12 mouse cellular contexts compared by ENCODE assay signal in the genomic region with DNA sequence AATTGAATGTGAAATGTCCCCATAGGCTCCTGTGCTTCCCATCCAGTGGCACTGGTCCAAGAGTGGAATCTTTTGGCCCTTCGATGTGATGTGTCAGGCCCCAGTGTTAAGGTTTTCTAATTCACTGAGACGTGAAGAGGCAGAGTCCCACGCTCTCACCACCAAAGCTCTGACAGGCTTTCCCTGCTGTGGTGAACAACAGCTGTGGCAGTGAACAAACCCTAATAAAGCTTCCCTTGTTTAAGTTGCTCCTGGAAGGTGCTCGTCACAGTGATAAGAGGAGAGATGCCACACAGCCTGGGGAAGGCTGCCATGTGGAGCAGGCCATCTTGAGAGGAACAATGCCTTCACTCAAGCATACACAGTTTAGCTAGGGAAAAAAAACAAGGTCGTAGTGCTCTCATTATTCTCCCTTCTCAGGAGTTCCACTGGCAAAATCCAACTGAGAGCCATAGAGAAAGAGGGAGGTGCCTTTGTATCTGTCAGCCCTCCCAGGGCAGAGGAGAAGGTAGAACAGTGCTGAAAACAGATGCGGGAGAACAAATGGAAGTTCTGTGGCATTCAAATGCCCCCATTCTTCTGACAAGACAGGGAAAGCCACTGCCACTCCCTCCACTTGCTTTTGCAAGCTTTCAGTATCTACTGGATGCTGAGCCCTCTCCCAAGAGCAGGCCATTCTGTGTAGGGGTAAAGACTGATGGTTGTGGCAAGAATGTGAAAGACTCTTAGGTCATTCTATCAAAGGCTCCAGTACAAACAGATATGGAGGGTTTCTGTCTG.
A peak's percentile ranks its signal among the peaks of the same experiment; 100 is the strongest.
DNase-seq lines count a peak whose midpoint lies in the region; ATAC-seq and TF ChIP-seq lines count a peak whose summit lies in the region.
"Had no signal": no experiment of that assay in that cellular context is flagged by ENCODE, and none has a peak within 500 bp of the region (broad histone marks: within the 10 kb centered on the region; RNA-seq: fewer than 3 reads in every experiment).

No protein-coding gene starts in this region.

- H3K4me3 ChIP-seq in forebrain, embryonic 12.5 days (replicated peaks) = no peak overlapping the region
- no peak overlapping the region for H3K4me3 ChIP-seq in forebrain, embryonic 14.5 days (ENCODE audit: low read depth, low read length)
- no peak overlapping the region for H3K4me3 ChIP-seq in midbrain, embryonic 10.5 days
- H3K4me3 ChIP-seq in midbrain, embryonic 15.5 days = no peak overlapping the region
- no peak overlapping the region for H3K4me3 ChIP-seq in neural tube, embryonic 15.5 days (replicated peaks)

- 28% methylated on average over 6 of the region's 6 CpGs for WGBS in forebrain, embryonic 12.5 days
- WGBS in forebrain, embryonic 14.5 days = 15% methylated on average over 6 of the region's 6 CpGs
- 37% methylated on average over 6 of the region's 6 CpGs for WGBS in midbrain, embryonic 10.5 days
- WGBS in midbrain, embryonic 15.5 days = 27% methylated on average over 6 of the region's 6 CpGs
- WGBS in neural tube, embryonic 15.5 days = 43% methylated on average over 6 of the region's 6 CpGs

- peaks cover 11% of the 10 kb centered on the region for H3K4me1 ChIP-seq in forebrain, embryonic 12.5 days
- no peaks in the 10 kb centered on the region for H3K4me1 ChIP-seq in forebrain, embryonic 14.5 days (ENCODE audit: control insufficient read depth, insufficient read depth, low read length)
- peaks cover 15% of the 10 kb centered on the region for H3K4me1 ChIP-seq in midbrain, embryonic 10.5 days
- H3K4me1 ChIP-seq in midbrain, embryonic 15.5 days = peaks cover 2% of the 10 kb centered on the region
- peaks cover 2% of the 10 kb centered on the region for H3K4me1 ChIP-seq in neural tube, embryonic 15.5 days

- no peak for TF ChIP-seq POLR2A in brain, embryonic 14.5 days (IDR thresholded peaks at IDR 0.05; ENCODE audit: borderline replicate concordance, extremely low read depth, insufficient read depth, insufficient read length, poor library complexity, severe bottlenecking)

- peak; percentile 60; the same call in 1 of the 2 replicates for ATAC-seq in forebrain, embryonic 12.5 days (ENCODE audit: low FRiP score)
- ATAC-seq in forebrain, embryonic 14.5 days = no peak
- no peak for ATAC-seq in midbrain, embryonic 15.5 days (replicated peaks)
- ATAC-seq in neural tube, embryonic 15.5 days (ENCODE audit: low FRiP score) = peak; percentile 14; the same call in 1 of the 2 replicates

- TF ChIP-seq CTCF in brain, embryonic 14.5 days (IDR thresholded peaks at IDR 0.05; ENCODE audit: borderline replicate concordance, extremely low read depth, insufficient read depth, insufficient read length) = no peak

- H3K27ac ChIP-seq in forebrain, embryonic 12.5 days = peak overlapping the region; percentile 46; the same call in 1 of the 2 replicates
- no peak overlapping the region for H3K27ac ChIP-seq in forebrain, embryonic 14.5 days (ENCODE audit: low read depth, low read length)
- peak overlapping the region; percentile 53 for H3K27ac ChIP-seq in midbrain, embryonic 10.5 days (replicated peaks)
- H3K27ac ChIP-seq in midbrain, embryonic 15.5 days = no peak overlapping the region
- no peak overlapping the region for H3K27ac ChIP-seq in neural tube, embryonic 15.5 days (replicated peaks)

- no peak for DNase-seq in forebrain, embryonic 14.5 days (ENCODE audit: low spot score)
- DNase-seq in midbrain, embryonic 10.5 days (ENCODE audit: low spot score) = no peak
- DNase-seq in brain, embryonic 14.5 days (ENCODE audit: low read depth) = peak; percentile 20
- DNase-seq in layer of hippocampus, adult 9-10 months (ENCODE audit: low spot score) = no peak
- DNase-seq in gastrocnemius, postnatal 4 days (ENCODE audit: low spot score in 2 of 2) = no peak
- DNase-seq: adrenal gland, postnatal 14 days; cerebellum, adult 9-11 months; lung, embryonic 14.5 days; right cerebral cortex, postnatal 14 days had no signal

- H3K9me3 ChIP-seq in forebrain, embryonic 12.5 days = no peaks in the 10 kb centered on the region
- H3K9me3 ChIP-seq in forebrain, embryonic 14.5 days (replicated peaks; ENCODE audit: control insufficient read depth, low read length) = no peaks in the 10 kb centered on the region
- no peaks in the 10 kb centered on the region for H3K9me3 ChIP-seq in midbrain, embryonic 10.5 days (replicated peaks)
- H3K9me3 ChIP-seq in midbrain, embryonic 15.5 days = no peaks in the 10 kb centered on the region
- H3K9me3 ChIP-seq in neural tube, embryonic 15.5 days (replicated peaks) = no peaks in the 10 kb centered on the region

- H3K9ac ChIP-seq in forebrain, embryonic 12.5 days = no peak overlapping the region
- no peak overlapping the region for H3K9ac ChIP-seq in forebrain, embryonic 14.5 days (ENCODE audit: low read length)
- no peak overlapping the region for H3K9ac ChIP-seq in midbrain, embryonic 15.5 days
- H3K9ac ChIP-seq in neural tube, embryonic 15.5 days (replicated peaks) = no peak overlapping the region
- H3K9ac ChIP-seq: lung, embryonic 14.5 days had no signal

- no peaks in the 10 kb centered on the region for H3K27me3 ChIP-seq in forebrain, embryonic 12.5 days
- H3K27me3 ChIP-seq in forebrain, embryonic 14.5 days (replicated peaks; ENCODE audit: control insufficient read depth, insufficient read depth, low read length) = no peaks in the 10 kb centered on the region
- no peaks in the 10 kb centered on the region for H3K27me3 ChIP-seq in midbrain, embryonic 10.5 days (ENCODE audit: low read depth, poor library complexity, severe bottlenecking)
- no peaks in the 10 kb centered on the region for H3K27me3 ChIP-seq in midbrain, embryonic 15.5 days (replicated peaks)
- H3K27me3 ChIP-seq in neural tube, embryonic 15.5 days (replicated peaks) = no peaks in the 10 kb centered on the region

- H3K4me2 ChIP-seq in forebrain, embryonic 12.5 days = no peak overlapping the region
- H3K4me2 ChIP-seq in forebrain, embryonic 14.5 days (ENCODE audit: low read length) = no peak overlapping the region
- no peak overlapping the region for H3K4me2 ChIP-seq in midbrain, embryonic 15.5 days
- no peak overlapping the region for H3K4me2 ChIP-seq in neural tube, embryonic 15.5 days
- H3K4me2 ChIP-seq: lung, embryonic 14.5 days had no signal

- no peaks in the 10 kb centered on the region for H3K36me3 ChIP-seq in forebrain, embryonic 12.5 days (replicated peaks)
- no peaks in the 10 kb centered on the region for H3K36me3 ChIP-seq in forebrain, embryonic 14.5 days (ENCODE audit: control insufficient read depth, insufficient read depth, low read length)
- H3K36me3 ChIP-seq in midbrain, embryonic 10.5 days = no peaks in the 10 kb centered on the region
- H3K36me3 ChIP-seq in midbrain, embryonic 15.5 days (replicated peaks) = no peaks in the 10 kb centered on the region
- no peaks in the 10 kb centered on the region for H3K36me3 ChIP-seq in neural tube, embryonic 15.5 days

Comparison
In these comparisons a context has a peak if more than half of its experiments do, and no peak if none do; other contexts are left out.
1. ATAC-seq: peak in forebrain, embryonic 12.5 days (single experiment) and neural tube, embryonic 15.5 days (single experiment); none in forebrain, embryonic 14.5 days (single experiment) and midbrain, embryonic 15.5 days (single experiment).
2. H3K27ac ChIP-seq: peak in forebrain, embryonic 12.5 days (single experiment) and midbrain, embryonic 10.5 days (single experiment); none in forebrain, embryonic 14.5 days (single experiment), midbrain, embryonic 15.5 days (single experiment) and neural tube, embryonic 15.5 days (single experiment).